Mouse (Mus musculus) limb, embryonic 15.5 days (tissue): ENCODE results near the gene Zfp871. TPM values are rescaled to one million over a fixed set of nuclear protein-coding genes. Genes with fewer than 3 reads are reported as not detected.

Experiments
- ATAC-seq: fragments of 200-750 bp; cut with Nextera tagmentation; 2 replicates; pipeline ENCODE4 v1.8.0; 2017; ENCODE audit warnings: low read depth, moderate TSS enrichment; ENCODE audit not compliant: insufficient number of reproducible peaks, low FRiP score, low TSS enrichment
- H3K27ac ChIP-seq: fragments of 300-500 bp; sonication (generic); 2 replicates; pipeline ENCODE4 v1.5.1; 2015; ENCODE audit warnings: moderate library complexity, mild to moderate bottlenecking, inconsistent platforms
- H3K27me3 ChIP-seq: fragments of 300-500 bp; sonication (generic); 2 replicates; pipeline ENCODE4 v1.6.1; 2015; ENCODE audit warnings: inconsistent platforms
- H3K36me3 ChIP-seq: fragments of 300-500 bp; sonication (generic); 2 replicates; pipeline ENCODE4 v1.6.1; 2015; ENCODE audit warnings: inconsistent platforms
- H3K4me1 ChIP-seq: fragments of 300-500 bp; sonication (generic); 2 replicates; pipeline ENCODE4 v1.6.1; 2015; ENCODE audit warnings: inconsistent platforms
- H3K4me2 ChIP-seq: fragments of 300-500 bp; sonication (generic); 2 replicates; pipeline ENCODE4 v1.6.1; 2015; ENCODE audit warnings: mild to moderate bottlenecking, inconsistent platforms
- H3K4me3 ChIP-seq: fragments of 300-500 bp; sonication (generic); 2 replicates; pipeline ENCODE4 v1.5.1; 2015; ENCODE audit warnings: mild to moderate bottlenecking, inconsistent platforms
- H3K9ac ChIP-seq: fragments of 300-500 bp; sonication (generic); 2 replicates; pipeline ENCODE4 v1.6.1; 2015; ENCODE audit warnings: inconsistent platforms
- H3K9me3 ChIP-seq: fragments of 300-500 bp; sonication (generic); 2 replicates; pipeline ENCODE4 v1.6.1; 2016; ENCODE audit warnings: inconsistent platforms
- WGBS: fragments of 180-500 bp; shearing (Covaris S2); methylation state at CpG from one replicate; pipeline ENCODE4 v1.1.7; 2015; 5-methylcytosine and 5-hydroxymethylcytosine counted together
- polyA plus RNA-seq: library from polyadenylated mRNA; unstranded; fragments of >200 nt; fragmentation: Nextera tagmentation; extraction: Ambion mirVana; gene quantifications from 2 replicates; pipeline ENCODE4 v1.2.1, GENCODE M21; 2015

Gene Zfp871
- polyA plus RNA-seq, result 28.6 and 32.8 TPM in 2 replicates

GRCm38 (mm10) chr17:32788094-32788559 is at the start of gene Zfp871:
Gene Zfp871 (minus strand): TSS chr17:32788287.
- peak within 1 kb of the TSS; percentile 56 for H3K4me2 ChIP-seq
- under 1% methylated on average over 22 of the region's 22 CpGs for WGBS
- H3K4me3 ChIP-seq, result peak within 1 kb of the TSS; percentile 74
- peak within 1 kb of the TSS; percentile 91 for H3K27ac ChIP-seq
- peaks cover 20% of the 10 kb centered on the region for H3K4me1 ChIP-seq
- peak; percentile 95 for ATAC-seq
- peak within 1 kb of the TSS; percentile 84 for H3K9ac ChIP-seq
- H3K36me3 ChIP-seq, result peaks cover 27% of the 10 kb centered on the region; the same call in 1 of the 2 replicates
- no peaks in the 10 kb centered on the region for H3K9me3 ChIP-seq
- no peaks in the 10 kb centered on the region for H3K27me3 ChIP-seq

GRCm38 (mm10) chr17:32830418-32830782 is 42.3 kb upstream of the Zfp871 start:
- peaks cover 12% of the 10 kb centered on the region for H3K36me3 ChIP-seq
- H3K4me2 ChIP-seq, result peak overlapping the region; percentile 55
- peaks cover 4% of the 10 kb centered on the region; the same call in 1 of the 2 replicates for H3K4me1 ChIP-seq
- WGBS, result 30% methylated on average over 3 of the region's 3 CpGs
- H3K27me3 ChIP-seq, result no peaks in the 10 kb centered on the region
- H3K27ac ChIP-seq, result no peak overlapping the region
- peak overlapping the region; percentile 82 for H3K4me3 ChIP-seq
- no peak for ATAC-seq
- no peaks in the 10 kb centered on the region for H3K9me3 ChIP-seq
- H3K9ac ChIP-seq, result no peak overlapping the region

- WGBS, result 2% methylated on average over 35 of the region's 35 CpGs
- Histone ChIP-seq H3K27me3 (no peaks in the 10 kb centered on the region), H3K4me2 (peak within 1 kb of the TSS; percentile 55), H3K9me3 (no peaks in the 10 kb centered on the region), H3K36me3 (peaks cover 18% of the 10 kb centered on the region), H3K27ac (peak within 1 kb of the TSS; percentile 77), H3K9ac (peak within 1 kb of the TSS; percentile 86), H3K4me3 (peak within 1 kb of the TSS; percentile 82), H3K4me1 (peaks cover 4% of the 10 kb centered on the region; the same call in 1 of the 2 replicates)
- peak; percentile 97 for ATAC-seq
Observed at GRCm38 (mm10) chr17:32829540-32830417, 41.7 kb upstream of the Zfp871 start, which contains the start of gene Zfp799. Gene Zfp799 (minus strand): TSS chr17:32830261.

- Histone ChIP-seq H3K4me3 (no peak overlapping the region), H3K36me3 (peaks cover 44% of the 10 kb centered on the region), H3K9ac (no peak overlapping the region), H3K4me1 (no peaks in the 10 kb centered on the region), H3K27me3 (no peaks in the 10 kb centered on the region), H3K4me2 (no peak overlapping the region), H3K9me3 (no peaks in the 10 kb centered on the region), H3K27ac (no peak overlapping the region)
- ATAC-seq, result no peak
- WGBS, result 97% methylated on average over 1 of the region's 1 CpGs
Observed at GRCm38 (mm10) chr17:32816074-32816784, 28.1 kb upstream of the Zfp871 start.

- no peak for ATAC-seq
Observed at GRCm38 (mm10) chr17:32814136-32814535, 26.0 kb upstream of the Zfp871 start.

GRCm38 (mm10) chr17:32810648-32811047 is 22.6 kb upstream of the Zfp871 start:
- H3K9me3 ChIP-seq, result no peaks in the 10 kb centered on the region
- H3K9ac ChIP-seq, result no peak overlapping the region
- H3K27ac ChIP-seq, result no peak overlapping the region
- H3K27me3 ChIP-seq, result no peaks in the 10 kb centered on the region
- peaks cover 4% of the 10 kb centered on the region; the same call in 1 of the 2 replicates for H3K4me1 ChIP-seq
- 59% methylated on average over 1 of the region's 1 CpGs for WGBS
- no peak for ATAC-seq
- H3K4me3 ChIP-seq, result no peak overlapping the region
- 0 out of 2 replicates have a peak, but pooled peaks cover 1% of the 10 kb centered on the region for H3K36me3 ChIP-seq
- no peak overlapping the region for H3K4me2 ChIP-seq

More at GRCm38 (mm10) chr17:32814136-32814535, 26.0 kb upstream of the Zfp871 start:
- Histone ChIP-seq H3K4me2 (no peak overlapping the region), H3K9ac (no peak overlapping the region), H3K4me3 (no peak overlapping the region), H3K27ac (no peak overlapping the region), H3K9me3 (no peaks in the 10 kb centered on the region), H3K4me1 (0 out of 2 replicates have a peak, but pooled peaks cover 4% of the 10 kb centered on the region), H3K27me3 (no peaks in the 10 kb centered on the region), H3K36me3 (peaks cover 26% of the 10 kb centered on the region)
- WGBS, result 81% methylated on average over 7 of the region's 7 CpGs

GRCm38 (mm10) chr17:32809544-32810374 is 21.7 kb upstream of the Zfp871 start, which contains the start of gene Zfp811:
Gene Zfp811 (minus strand): TSS chr17:32809931.
- Histone ChIP-seq H3K36me3 (no peaks in the 10 kb centered on the region), H3K4me2 (peak within 1 kb of the TSS; percentile 56), H3K4me1 (peaks cover 4% of the 10 kb centered on the region; the same call in 1 of the 2 replicates), H3K9me3 (no peaks in the 10 kb centered on the region), H3K4me3 (peak within 1 kb of the TSS; percentile 46), H3K9ac (peak within 1 kb of the TSS; percentile 33), H3K27ac (no peak within 1 kb of the TSS), H3K27me3 (no peaks in the 10 kb centered on the region)
- ATAC-seq, result peak; percentile 83
- WGBS, result 2% methylated on average over 17 of the region's 17 CpGs

- Histone ChIP-seq H3K4me3 (peak overlapping the region; percentile 46), H3K9me3 (no peaks in the 10 kb centered on the region), H3K36me3 (no peaks in the 10 kb centered on the region), H3K4me1 (peaks cover 4% of the 10 kb centered on the region; the same call in 1 of the 2 replicates), H3K27me3 (no peaks in the 10 kb centered on the region), H3K27ac (no peak overlapping the region), H3K9ac (no peak overlapping the region), H3K4me2 (peak overlapping the region; percentile 56)
- no peak for ATAC-seq
- WGBS, result 12% methylated on average over 8 of the region's 8 CpGs
Observed at GRCm38 (mm10) chr17:32808921-32809320, 20.8 kb upstream of the Zfp871 start.

GRCm38 (mm10) chr17:32789244-32789643 is 1.2 kb upstream of the Zfp871 start:
- 79% methylated on average over 8 of the region's 8 CpGs for WGBS
- Histone ChIP-seq H3K4me2 (no peak overlapping the region; the same call in 1 of the 2 replicates), H3K9me3 (no peaks in the 10 kb centered on the region), H3K4me3 (0 out of 2 replicates have a peak overlapping the region, but pooled peaks have one; percentile 74), H3K4me1 (peaks cover 20% of the 10 kb centered on the region), H3K36me3 (peaks cover 16% of the 10 kb centered on the region; the same call in 1 of the 2 replicates), H3K9ac (no peak overlapping the region), H3K27me3 (no peaks in the 10 kb centered on the region), H3K27ac (no peak overlapping the region)
- no peak for ATAC-seq

GRCm38 (mm10) chr17:32788576-32788975 is 489 bp upstream of the Zfp871 start:
- H3K27me3 ChIP-seq, result no peaks in the 10 kb centered on the region
- peak overlapping the region; percentile 52 for H3K4me2 ChIP-seq
- 0 out of 2 replicates have a peak overlapping the region, but pooled peaks have one; percentile 34 for H3K9ac ChIP-seq
- 7% methylated on average over 9 of the region's 9 CpGs for WGBS
- H3K27ac ChIP-seq, result peak overlapping the region; percentile 91
- peaks cover 22% of the 10 kb centered on the region; the same call in 1 of the 2 replicates for H3K36me3 ChIP-seq
- H3K4me1 ChIP-seq, result peaks cover 20% of the 10 kb centered on the region
- no peak for ATAC-seq
- H3K4me3 ChIP-seq, result peak overlapping the region; percentile 74
- H3K9me3 ChIP-seq, result no peaks in the 10 kb centered on the region
